Mouse (Mus musculus) left cerebral cortex, adult 8-10 months (tissue): ENCODE results near the gene Olfr605. TPM values are rescaled to one million over a fixed set of nuclear protein-coding genes. Genes with fewer than 3 reads are reported as not detected.
"Not testable (repeated sequence)": the region's sequence is repeated elsewhere in the genome, so short reads cannot be mapped to it uniquely, and the experiment has no call there.

Experiments
- DNase-seq, 2 experiments: peaks; one replicate each; pipeline ENCODE4 v3.0.0; 2022; ENCODE audit warnings: low spot score in 2 of 2
- microRNA-seq, 2 experiments: library from miRNA; unstranded; fragments of <30 nt; microRNA quantifications; one replicate each; pipeline ENCODE4 v1.2.0; 2022
- total RNA-seq, 4 experiments: library from RNA; stranded (reverse); gene quantifications; 2 replicates each; pipeline ENCODE4 v1.2.4; 2022

Olfr605 gene
- total RNA-seq: not detected

GRCm38 (mm10) chr7:103445339-103445738, at the start of gene Olfr605:
Gene Olfr605, minus strand, starts transcription at chr7:103445439.
- DNase-seq: no peak

GRCm38 (mm10) chr7:103477106-103477505, 31.9 kb upstream of the Olfr605 start:
- DNase-seq: not testable (repeated sequence)

GRCm38 (mm10) chr7:103469577-103469976, 24.3 kb upstream of the Olfr605 start, which contains the start of gene Olfr608:
Gene Olfr608, plus strand, starts transcription at chr7:103469877.
- DNase-seq: no peak

DNA sequence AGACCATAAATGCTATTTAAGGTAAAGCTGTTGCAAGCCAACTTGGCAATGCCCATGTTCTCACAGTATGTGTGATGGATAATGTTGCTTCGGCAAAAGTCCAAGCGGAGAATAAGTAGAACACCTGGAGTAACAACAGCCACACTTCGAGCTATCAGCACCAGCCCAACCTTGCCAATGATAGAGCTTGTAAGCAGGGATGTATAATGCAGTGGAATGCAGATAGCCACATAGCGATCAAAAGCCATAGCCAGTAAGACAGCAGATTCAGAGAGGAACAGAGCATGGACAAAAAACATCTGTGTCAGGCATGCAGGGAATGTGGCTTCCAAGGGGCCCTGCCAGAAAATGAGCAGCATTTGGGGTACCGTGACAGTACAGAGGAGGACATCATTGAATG, 15.4 kb upstream of the Olfr605 start:
- DNase-seq: no peak

- no peak for DNase-seq
Measured at GRCm38 (mm10) chr7:103448746-103449145, 3.5 kb upstream of the Olfr605 start, which contains the start of gene Olfr606. Gene Olfr606, plus strand, starts transcription at chr7:103449046.

GRCm38 (mm10) chr7:103414772-103415171, 30.5 kb downstream of the Olfr605 start, which contains the start of gene Usp17lc:
Gene Usp17lc, plus strand, starts transcription at chr7:103415072.
- DNase-seq: not testable (repeated sequence)

GRCm38 (mm10) chr7:103406521-103407055, 38.7 kb downstream of the Olfr605 start:
- not testable (repeated sequence) for DNase-seq

DNA sequence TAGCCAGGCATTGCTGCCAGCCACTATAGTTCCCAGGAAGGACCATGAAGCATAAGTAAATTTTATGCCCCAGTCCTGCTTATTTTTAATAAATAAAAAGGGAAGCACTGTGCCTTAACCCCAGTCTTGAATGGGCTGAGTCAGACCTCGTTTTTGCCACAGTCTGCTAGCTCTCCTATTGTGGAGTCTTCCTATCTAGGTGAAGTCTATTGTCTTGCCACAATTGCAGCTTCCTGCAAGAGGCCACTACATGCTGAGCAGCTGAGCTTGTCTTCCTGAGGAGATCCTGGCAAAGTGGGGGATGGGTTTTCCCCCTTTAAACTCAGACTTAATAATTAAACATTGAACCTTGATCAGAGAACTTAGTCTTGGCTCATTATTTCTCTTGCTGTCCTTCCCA, 46.3 kb downstream of the Olfr605 start:
- no peak for DNase-seq

DNA sequence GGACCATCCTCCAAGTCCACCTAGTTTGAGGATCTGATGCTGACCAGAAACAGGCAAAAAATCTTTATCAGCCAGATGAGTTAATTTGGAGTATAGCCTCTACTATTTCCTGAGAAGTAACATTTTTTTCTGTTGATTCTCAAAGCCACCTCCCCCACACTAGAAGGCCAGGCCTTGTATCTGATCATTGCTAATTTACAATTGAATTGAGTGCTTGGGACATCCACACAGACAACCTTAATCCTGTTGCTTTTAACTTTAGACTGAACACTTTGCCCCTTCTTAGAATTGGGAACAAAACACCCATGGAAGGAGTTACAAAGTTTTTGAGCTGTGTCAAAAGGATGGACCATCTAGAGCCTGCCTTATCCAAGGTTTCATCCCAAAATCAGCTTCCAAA, 47.5 kb downstream of the Olfr605 start:
- no peak for DNase-seq

Small RNA genes within 50 kb of the gene (microRNA-seq; reads per million reads assigned to microRNA genes)
- 0 reads per million in 2 experiments for gene Gm25774

Other genes with a start within 250 kb of the Olfr605 start
- not detected for gene Olfr593, start 233.6 kb downstream of the Olfr605 start, total RNA-seq
- gene Olfr594, start 228.4 kb downstream of the Olfr605 start, total RNA-seq: not detected
- not detected for gene Usp17ld, start 192.9 kb downstream of the Olfr605 start, total RNA-seq
- not detected for gene Olfr596, start 139.8 kb downstream of the Olfr605 start, total RNA-seq
- not detected for gene Olfr597, start 129.1 kb downstream of the Olfr605 start, total RNA-seq
- not detected for gene Olfr598, start 121.9 kb downstream of the Olfr605 start, total RNA-seq
- gene Olfr599, start 109.5 kb downstream of the Olfr605 start, total RNA-seq: not detected
- gene Olfr600, start 95.8 kb downstream of the Olfr605 start, total RNA-seq: not detected
- not detected for gene Olfr601, start 82.8 kb downstream of the Olfr605 start, total RNA-seq
- not detected for gene Olfr603, start 59.3 kb downstream of the Olfr605 start, total RNA-seq
- not detected for gene Usp17lc, start 30.4 kb downstream of the Olfr605 start, total RNA-seq
- gene Olfr606, start 3.6 kb upstream of the Olfr605 start, total RNA-seq: not detected
- gene Olfr607, start 18.7 kb upstream of the Olfr605 start, total RNA-seq: not detected
- gene Olfr608, start 24.4 kb upstream of the Olfr605 start, total RNA-seq: not detected
- gene Olfr609, start 52.6 kb upstream of the Olfr605 start, total RNA-seq: not detected
- gene Olfr610, start 66.7 kb upstream of the Olfr605 start, total RNA-seq: not detected
- not detected for gene Olfr611, start 75.4 kb upstream of the Olfr605 start, total RNA-seq
- gene Olfr612, start 97.3 kb upstream of the Olfr605 start, total RNA-seq: not detected
- not detected for gene Olfr613, start 102.6 kb upstream of the Olfr605 start, total RNA-seq
- not detected for gene Olfr615, start 110.6 kb upstream of the Olfr605 start, total RNA-seq
- not detected for gene Olfr616, start 123.7 kb upstream of the Olfr605 start, total RNA-seq
- gene Olfr617, start 127.6 kb upstream of the Olfr605 start, total RNA-seq: not detected
- gene Olfr618, start 144.7 kb upstream of the Olfr605 start, total RNA-seq: not detected
- not detected for gene Olfr619, start 155.1 kb upstream of the Olfr605 start, total RNA-seq
- not detected for gene Olfr620, start 167.1 kb upstream of the Olfr605 start, total RNA-seq
- not detected for gene Olfr622, start 197.3 kb upstream of the Olfr605 start, total RNA-seq
- gene Olfr623, start 218.3 kb upstream of the Olfr605 start, total RNA-seq: not detected
- gene Olfr624, start 225.8 kb upstream of the Olfr605 start, total RNA-seq: under 1 TPM in 2 of 4 experiments, not detected in 2; 0.09 TPM
- not detected for gene Olfr625-ps1, start 237.3 kb upstream of the Olfr605 start, total RNA-seq